Mouse (Mus musculus) monocyte, adult 5-6 weeks (primary cell): ENCODE data around the gene Acvr1b. TPM values are rescaled to one million over a fixed set of nuclear protein-coding genes. Genes with fewer than 3 reads are reported as not detected.

Experiments
- ATAC-seq: fragments of 153-309, 156-312 bp; replicated peaks from 2 replicates; pipeline ENCODE4 v1.8.0; 2017; ENCODE audit warnings: mild to moderate bottlenecking; ENCODE audit not compliant: low TSS enrichment, insufficient number of reproducible peaks, severe bottlenecking, poor library complexity, low FRiP score
- total RNA-seq: library from RNA; stranded (forward); fragments of 200-1000, 200-491, 200-594 nt; gene quantifications from 3 replicates; pipeline ENCODE4 v1.2.3, GENCODE M21; 2017

Acvr1b gene
- total RNA-seq, 1 experiment from 2014 or later = 14.2 TPM

DNA sequence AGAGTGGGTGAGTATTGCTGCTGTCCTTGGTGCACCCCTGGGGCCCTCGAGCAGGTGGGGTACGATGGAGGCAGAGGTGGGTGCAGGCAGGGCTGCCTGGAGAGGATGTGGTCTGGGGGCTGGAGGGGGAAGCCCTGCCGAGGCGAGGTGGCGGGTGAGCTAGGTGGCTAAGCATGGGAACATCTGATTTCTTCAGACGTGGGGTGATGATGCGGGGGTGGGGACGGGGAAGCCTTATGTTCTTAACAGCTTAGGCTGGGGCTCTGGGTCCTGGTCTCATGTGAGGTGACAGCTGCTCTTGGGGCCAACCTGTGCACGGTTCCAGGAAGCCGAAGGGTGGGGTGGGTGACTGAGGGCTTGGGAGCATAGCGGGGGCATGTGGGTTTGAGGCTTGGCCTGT lies 84.6 kb downstream of the Acvr1b start:
- ATAC-seq = no peak

DNA sequence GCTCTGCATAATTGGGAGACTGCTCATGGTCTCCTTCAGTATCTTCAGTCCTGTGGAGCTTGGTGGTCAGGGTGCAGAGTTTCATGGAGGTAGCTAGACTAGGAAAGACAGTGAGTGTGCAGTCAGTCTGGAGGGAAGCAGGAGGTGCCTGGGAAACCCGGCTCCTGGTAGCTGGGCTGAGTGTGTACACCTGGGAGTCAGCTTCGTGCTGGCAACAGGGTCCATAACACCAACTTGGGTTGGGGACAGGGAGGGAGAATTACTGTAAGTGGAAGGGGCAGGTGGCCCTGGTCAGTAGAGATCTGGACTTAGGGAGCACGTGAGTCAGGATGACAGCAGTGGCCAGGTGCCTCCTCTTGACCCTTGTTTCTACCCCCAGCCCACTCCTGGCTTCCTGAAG lies 86.1 kb downstream of the Acvr1b start:
- ATAC-seq = no peak

DNA sequence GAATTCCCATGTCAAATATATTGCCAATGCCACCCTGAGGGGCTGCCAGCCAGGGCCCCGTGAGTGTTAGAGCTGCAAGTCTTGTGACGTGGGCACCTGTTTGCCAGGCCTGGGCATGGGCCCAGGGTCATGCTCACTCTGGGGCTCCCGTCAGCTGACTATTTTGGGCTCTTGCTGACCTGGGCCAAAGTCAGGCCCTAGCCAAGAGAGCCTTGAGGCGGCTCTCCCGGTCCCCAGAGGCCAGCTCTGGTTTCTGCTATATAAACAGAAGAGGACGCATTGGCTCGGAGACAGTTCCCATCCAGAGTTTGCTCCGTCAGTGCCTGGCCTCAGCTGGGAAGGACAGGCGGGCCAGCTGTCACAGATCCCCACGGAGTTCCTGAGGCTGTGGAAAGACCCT lies 86.5 kb downstream of the Acvr1b start:
- ATAC-seq = no peak

DNA sequence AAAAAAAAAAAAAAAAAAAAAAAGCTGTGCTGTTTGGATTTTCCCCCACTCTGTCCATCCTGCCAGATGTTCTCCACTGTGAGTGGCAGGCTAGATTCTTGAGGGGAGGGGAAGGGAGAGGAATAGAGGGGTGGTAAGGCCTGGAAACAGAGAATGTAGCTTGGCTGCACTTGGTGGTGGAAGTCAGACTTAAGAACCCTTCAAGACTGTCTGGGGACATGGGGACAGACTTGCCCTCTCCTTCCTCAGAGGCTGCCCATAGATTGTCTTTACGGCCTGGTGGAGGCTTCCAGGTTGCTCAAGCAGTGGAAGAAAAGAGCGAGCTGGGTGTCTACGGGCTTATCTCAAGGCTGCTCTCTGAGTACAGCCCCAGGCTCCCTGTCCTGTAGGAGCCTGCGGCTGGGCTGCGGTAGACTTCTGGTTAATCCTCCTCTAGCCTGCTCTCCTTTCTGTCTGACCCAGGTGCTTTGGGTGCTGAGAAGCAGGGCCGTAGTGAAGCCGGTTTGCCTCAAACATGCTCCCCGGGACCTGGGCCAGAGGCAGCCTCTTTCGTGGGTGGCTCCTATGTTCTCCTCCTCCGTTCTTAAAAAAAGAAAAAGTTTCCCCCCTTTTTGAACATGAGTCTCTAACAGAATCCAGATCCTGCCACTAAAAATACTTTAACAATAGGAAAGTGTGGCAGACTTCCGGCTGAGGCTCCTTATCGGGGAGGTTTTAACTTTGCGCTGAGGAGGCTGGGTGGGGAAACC lies 87.2 kb downstream of the Acvr1b start:
- no peak for ATAC-seq

DNA sequence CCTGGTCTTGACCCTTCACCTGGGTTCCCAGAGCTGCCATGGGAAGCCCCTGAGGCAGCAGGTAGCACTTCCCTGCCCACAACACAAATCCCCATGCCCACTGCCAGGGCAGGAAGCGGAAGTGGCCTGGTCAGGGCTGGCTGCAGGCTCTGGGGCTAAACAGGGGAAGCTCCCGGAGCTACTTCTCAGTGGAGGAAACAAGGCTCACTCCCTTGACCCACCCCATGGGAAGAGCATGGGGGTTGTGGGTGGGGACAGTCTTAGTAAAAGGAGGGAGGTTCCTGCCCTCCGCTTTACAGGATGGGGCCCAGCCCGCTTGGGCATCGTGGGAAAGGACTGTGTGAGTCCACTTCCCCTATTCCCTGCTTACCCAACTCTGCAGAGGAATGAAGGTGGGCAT lies 88.6 kb downstream of the Acvr1b start:
- peak; percentile 64 for ATAC-seq

Other genes starting within 250 kb of the Acvr1b start
- not detected in 3 replicates for gene Gm47841, start 126.7 kb upstream of the Acvr1b start, total RNA-seq
- 0.57 TPM in 1 of 3 replicates, not detected in the others for gene Fignl2, start 95.5 kb upstream of the Acvr1b start, total RNA-seq
- gene Ankrd33, start 58.3 kb upstream of the Acvr1b start, total RNA-seq = not detected in 3 replicates
- 8.5 to 20.0 TPM (median 11.2 TPM) in 3 replicates for gene Acvrl1, start 45.5 kb upstream of the Acvr1b start, total RNA-seq
- 4.9 to 10.8 TPM (median 9.0 TPM) in 3 replicates for gene Grasp, start 50.1 kb downstream of the Acvr1b start, total RNA-seq
- gene Nr4a1, start 80.2 kb downstream of the Acvr1b start, total RNA-seq = 717 to 1,434 TPM (median 717 TPM) in 3 replicates
- gene Atg101, start 110.2 kb downstream of the Acvr1b start, total RNA-seq = 52.9 to 72.0 TPM (median 58.7 TPM) in 3 replicates
- gene 6030408B16Rik, start 119.1 kb downstream of the Acvr1b start, total RNA-seq = 0.75 to 1.4 TPM in 2 of 3 replicates, not detected in the other
- 124 to 181 TPM (median 163 TPM) in 3 replicates for gene Krt80, start 196.1 kb downstream of the Acvr1b start, total RNA-seq
- gene Krt7, start 237.0 kb downstream of the Acvr1b start, total RNA-seq = 3.0 to 8.2 TPM (median 4.9 TPM) in 3 replicates